Mouse (Mus musculus) liver, postnatal 0 days (tissue): ENCODE measurements around the gene Gm10197.

Experiments
- CTCF ChIP-seq: sonication (generic); IDR thresholded peaks from 2 replicates; pipeline ENCODE4 v1.5.1; 2016; ENCODE audit warnings: antibody characterized with exemption, low read depth
- EP300 ChIP-seq: IDR thresholded peaks from 2 replicates; pipeline ENCODE4 v1.6.1; 2016; ENCODE audit warnings: antibody characterized with exemption, low read depth, mild to moderate bottlenecking

DNA sequence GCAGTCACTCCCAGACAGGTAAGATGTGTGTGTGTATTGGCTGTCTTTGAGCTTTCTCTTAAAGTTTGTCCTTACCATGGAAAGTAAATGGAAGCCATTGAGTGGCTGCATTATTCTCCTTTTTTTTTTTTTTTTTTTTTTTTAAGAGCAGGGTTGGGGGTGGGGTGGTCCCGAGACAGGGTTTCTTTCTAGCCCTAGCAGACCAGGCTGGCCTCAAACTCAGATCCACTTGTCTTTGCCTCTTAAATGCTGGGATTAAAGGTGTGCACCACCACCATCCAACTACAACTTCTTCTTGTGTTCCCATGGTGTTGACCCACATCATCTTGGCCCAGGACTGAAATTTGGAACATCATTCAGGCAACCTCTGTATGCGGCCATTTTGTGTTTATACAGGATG lies 2.0 kb upstream of the Gm10197 start:
- TF ChIP-seq CTCF (no peak), EP300 (no peak)
